Mouse (Mus musculus) E14TG2a.4 (cell line): ENCODE measurements at regions not wholly inside any gene's neighbourhood (a gene's known extent, or its start where the extent isn't known, plus 50 kb on each side); places are given as distances from the start of the nearest gene placed in this dataset.

Experiments used
- CTCF ChIP-seq: conservative IDR thresholded peaks from 2 replicates; pipeline ENCODE4 v1.5.1; 2014; ENCODE audit warnings: low read length
- NANOG ChIP-seq: IDR thresholded peaks from 2 replicates; pipeline ENCODE4 v1.6.1; 2014; ENCODE audit warnings: borderline replicate concordance, low read length, mixed read lengths

- TF ChIP-seq CTCF (no peak), NANOG (peak; percentile 51; the same call in 1 of the 2 replicates)
Observed at GRCm38 (mm10) chr2:45208526-45208925, 91.3 kb upstream of the Zeb2 start.
